Mouse (Mus musculus) kidney, postnatal 0 days (tissue): Measurements from ENCODE around the gene Cog4. TPM values are rescaled to one million over a fixed set of nuclear protein-coding genes. Genes with fewer than 3 reads are reported as not detected.

Experiments
- ATAC-seq: fragments of 200-750 bp; cut with Nextera tagmentation; replicated peaks from 2 replicates; pipeline ENCODE4 v1.8.0; 2017; ENCODE audit warnings: low read depth, moderate number of reproducible peaks, moderate TSS enrichment, moderate library complexity; ENCODE audit not compliant: low FRiP score
- DNase-seq: peaks from one replicate; pipeline ENCODE4 v3.0.0-alpha.2; 2016; ENCODE audit warnings: low spot score
- H3K27ac ChIP-seq: fragments of 300-500 bp; sonication (generic); 2 replicates; pipeline ENCODE4 v1.5.1; 2014; ENCODE audit warnings: mild to moderate bottlenecking
- H3K27me3 ChIP-seq: fragments of 300-500 bp; sonication (generic); 2 replicates; pipeline ENCODE4 v1.6.1; 2014; ENCODE audit warnings: low read length, mixed read lengths; ENCODE audit not compliant: insufficient read depth
- H3K36me3 ChIP-seq: fragments of 300-500 bp; sonication (generic); 2 replicates; pipeline ENCODE4 v1.6.1; 2014; ENCODE audit warnings: low read length, mixed read lengths; ENCODE audit not compliant: insufficient read depth
- H3K4me1 ChIP-seq: fragments of 300-500 bp; sonication (generic); replicated peaks from 2 replicates; pipeline ENCODE4 v1.6.1; 2014; ENCODE audit warnings: antibody characterized with exemption, low read length, mixed read lengths; ENCODE audit not compliant: insufficient read depth
- H3K4me2 ChIP-seq: fragments of 300-500 bp; sonication (generic); 2 replicates; pipeline ENCODE4 v1.6.1; 2014; ENCODE audit warnings: mild to moderate bottlenecking, low read length, moderate library complexity, mixed read lengths
- H3K4me3 ChIP-seq: fragments of 300-500 bp; sonication (generic); replicated peaks from 2 replicates; pipeline ENCODE4 v1.5.1; 2014; ENCODE audit warnings: low read depth, low read length
- H3K9ac ChIP-seq: fragments of 300-500 bp; sonication (generic); 2 replicates; pipeline ENCODE4 v1.6.1; 2014; ENCODE audit warnings: low read depth, low read length
- H3K9me3 ChIP-seq: fragments of 300-500 bp; sonication (generic); replicated peaks from 2 replicates; pipeline ENCODE4 v1.6.1; 2016; ENCODE audit warnings: low read length, inconsistent platforms, mixed read lengths
- CTCF ChIP-seq: IDR thresholded peaks from 2 replicates; pipeline ENCODE4 v1.5.1; 2016; ENCODE audit warnings: antibody characterized with exemption, low read depth, mild to moderate bottlenecking, moderate library complexity
- WGBS: fragments of 180-500 bp; shearing (Covaris S2); extraction: QIAGEN DNeasy Blood & Tissue Kit; methylation state at CpG from one replicate; pipeline ENCODE4 v1.1.7; 2014; 5-methylcytosine and 5-hydroxymethylcytosine counted together
- polyA plus RNA-seq: library from polyadenylated mRNA; unstranded; fragments of >200 nt; fragmentation: Nextera tagmentation; extraction: Ambion mirVana; gene quantifications from 2 replicates; pipeline ENCODE4 v1.2.1, GENCODE M21; 2015

Cog4 gene
- polyA plus RNA-seq, 1 experiment from 2014 or later, result 47.2 TPM

GRCm38 (mm10) chr8:110806146-110806545, 40.3 kb upstream of the Cog4 start:
- Histone ChIP-seq H3K27me3 (no peaks in the 10 kb centered on the region), H3K4me2 (no peak overlapping the region), H3K27ac (peak overlapping the region; percentile 50; the same call in 1 of the 2 replicates), H3K4me1 (peaks cover 7% of the 10 kb centered on the region), H3K36me3 (peaks cover 19% of the 10 kb centered on the region), H3K9me3 (no peaks in the 10 kb centered on the region), H3K4me3 (no peak overlapping the region), H3K9ac (no peak overlapping the region)
- ATAC-seq (no peak), DNase-seq (no peak)
- TF ChIP-seq CTCF, result no peak
- WGBS, result 85% methylated on average over 1 of the region's 1 CpGs

GRCm38 (mm10) chr8:110808495-110809472, 37.6 kb upstream of the Cog4 start:
- Histone ChIP-seq H3K4me1 (peaks cover 7% of the 10 kb centered on the region; the same call in 1 of the 2 replicates), H3K4me3 (no peak overlapping the region), H3K4me2 (no peak overlapping the region), H3K9me3 (no peaks in the 10 kb centered on the region), H3K36me3 (peaks cover 46% of the 10 kb centered on the region), H3K9ac (no peak overlapping the region), H3K27ac (peak overlapping the region; percentile 26), H3K27me3 (no peaks in the 10 kb centered on the region)
- DNase-seq, result peak; percentile 91
- 39% methylated on average over 13 of the region's 13 CpGs for whole genome bisulfite sequencing
- ATAC-seq, result peak; percentile 60; the same call in 1 of the 2 replicates
- no peak for TF ChIP-seq CTCF

DNA sequence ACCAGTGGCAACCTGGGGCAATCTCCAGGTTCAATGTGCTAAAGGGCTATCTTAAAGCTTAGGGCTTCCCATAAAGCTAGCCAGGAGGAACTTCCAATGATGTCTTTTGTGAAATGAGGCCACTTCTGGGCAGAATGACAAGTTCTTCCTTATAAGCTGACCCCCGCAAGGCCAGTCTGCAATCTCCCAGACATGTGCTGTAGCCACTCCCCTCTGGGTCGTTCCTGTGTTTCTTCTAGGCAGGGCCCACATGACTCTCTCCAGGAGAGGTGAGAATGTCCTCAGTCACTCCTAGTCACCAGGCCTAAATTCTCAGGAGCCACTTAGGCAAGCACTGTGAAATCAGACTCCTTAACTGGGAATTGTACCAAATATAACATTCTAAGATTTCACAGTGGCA, 36.6 kb upstream of the Cog4 start:
- no peak for ATAC-seq
- H3K27me3 ChIP-seq, result no peaks in the 10 kb centered on the region
- H3K9me3 ChIP-seq, result no peaks in the 10 kb centered on the region
- no peak overlapping the region for H3K4me2 ChIP-seq
- peaks cover 55% of the 10 kb centered on the region for H3K36me3 ChIP-seq
- H3K4me3 ChIP-seq, result no peak overlapping the region
- no peak for TF ChIP-seq CTCF
- 21% methylated on average over 2 of the region's 2 CpGs for WGBS
- H3K27ac ChIP-seq, result peak overlapping the region; percentile 47
- peak; percentile 56 for DNase-seq
- peaks cover 7% of the 10 kb centered on the region; the same call in 1 of the 2 replicates for H3K4me1 ChIP-seq
- H3K9ac ChIP-seq, result no peak overlapping the region

DNA sequence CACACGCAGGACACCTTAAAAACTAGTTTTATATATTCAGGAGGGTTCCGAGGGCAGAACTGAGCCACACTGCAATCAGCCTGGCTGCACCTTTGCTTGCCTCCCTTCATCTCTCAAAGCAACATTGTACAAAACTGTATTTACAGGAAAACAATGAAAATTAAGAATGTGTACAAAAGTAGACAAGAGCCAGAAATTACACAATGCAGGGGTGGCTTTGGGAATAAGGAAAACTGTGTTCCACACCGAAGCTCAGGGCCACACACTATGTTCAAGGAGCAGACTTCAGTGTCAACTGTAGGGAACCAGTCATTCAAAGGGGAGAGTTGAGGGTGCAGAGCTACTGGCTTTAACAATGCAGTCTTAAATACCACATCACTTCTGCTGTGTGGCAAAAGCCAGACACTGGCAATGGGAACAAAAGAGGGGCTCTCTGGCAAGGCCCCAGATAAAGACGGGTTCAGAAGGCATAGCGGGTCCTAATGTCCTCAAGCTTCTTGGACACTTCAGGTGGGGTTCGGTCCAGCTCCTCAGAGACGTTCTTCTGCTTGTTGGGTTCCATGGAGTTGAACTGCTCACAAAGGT, 35.8 kb upstream of the Cog4 start:
- no peak for ATAC-seq
- no peak for DNase-seq
- WGBS, result 79% methylated on average over 7 of the region's 7 CpGs
- Histone ChIP-seq H3K4me2 (no peak overlapping the region), H3K9ac (no peak overlapping the region), H3K4me1 (peaks cover 7% of the 10 kb centered on the region; the same call in 1 of the 2 replicates), H3K36me3 (peaks cover 58% of the 10 kb centered on the region), H3K27ac (peak overlapping the region; percentile 47), H3K27me3 (no peaks in the 10 kb centered on the region), H3K4me3 (no peak overlapping the region), H3K9me3 (no peaks in the 10 kb centered on the region)
- no peak for TF ChIP-seq CTCF

DNA sequence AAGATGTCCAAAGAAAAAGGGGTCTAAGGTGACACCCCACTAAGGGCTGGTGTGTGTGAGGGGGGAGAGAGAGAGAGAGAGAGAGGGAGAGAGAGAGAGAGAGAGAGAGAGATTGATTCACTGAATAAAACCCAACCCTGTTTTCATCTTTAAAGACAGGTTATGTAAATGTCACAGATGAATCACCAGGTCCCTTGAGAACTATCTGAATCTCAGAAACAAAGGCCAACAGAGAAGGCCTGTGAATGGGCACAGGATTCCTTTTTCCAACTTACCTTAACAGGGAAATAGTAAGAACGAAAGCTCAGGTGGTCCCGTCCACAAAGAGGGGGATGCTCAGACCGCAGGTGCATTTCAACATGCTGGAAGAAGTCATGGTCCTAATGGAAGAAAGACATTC, 35.3 kb upstream of the Cog4 start:
- WGBS, result 95% methylated on average over 3 of the region's 3 CpGs
- TF ChIP-seq CTCF, result no peak

GRCm38 (mm10) chr8:110811793-110812192, 34.6 kb upstream of the Cog4 start:
- 91% methylated on average over 7 of the region's 7 CpGs for WGBS
- ATAC-seq, result no peak
- H3K9ac ChIP-seq, result no peak overlapping the region
- no peak for TF ChIP-seq CTCF
- peaks cover 68% of the 10 kb centered on the region for H3K36me3 ChIP-seq
- no peak overlapping the region for H3K4me2 ChIP-seq
- H3K4me1 ChIP-seq, result peaks cover 7% of the 10 kb centered on the region; the same call in 1 of the 2 replicates
- H3K27me3 ChIP-seq, result no peaks in the 10 kb centered on the region
- no peak overlapping the region for H3K27ac ChIP-seq
- H3K4me3 ChIP-seq, result no peak overlapping the region
- no peak for DNase-seq
- H3K9me3 ChIP-seq, result no peaks in the 10 kb centered on the region

More for the DNA sequence above, 35.3 kb upstream of the Cog4 start:
- H3K9me3 ChIP-seq, result no peaks in the 10 kb centered on the region
- H3K9ac ChIP-seq, result no peak overlapping the region
- ATAC-seq (no peak), DNase-seq (no peak)
- H3K4me2 ChIP-seq, result no peak overlapping the region
- H3K4me3 ChIP-seq, result no peak overlapping the region
- no peaks in the 10 kb centered on the region for H3K27me3 ChIP-seq
- peaks cover 62% of the 10 kb centered on the region for H3K36me3 ChIP-seq
- H3K4me1 ChIP-seq, result peaks cover 7% of the 10 kb centered on the region; the same call in 1 of the 2 replicates
- H3K27ac ChIP-seq, result no peak overlapping the region
